25 mouse cellular contexts compared by ENCODE assay signal in the genomic region with DNA sequence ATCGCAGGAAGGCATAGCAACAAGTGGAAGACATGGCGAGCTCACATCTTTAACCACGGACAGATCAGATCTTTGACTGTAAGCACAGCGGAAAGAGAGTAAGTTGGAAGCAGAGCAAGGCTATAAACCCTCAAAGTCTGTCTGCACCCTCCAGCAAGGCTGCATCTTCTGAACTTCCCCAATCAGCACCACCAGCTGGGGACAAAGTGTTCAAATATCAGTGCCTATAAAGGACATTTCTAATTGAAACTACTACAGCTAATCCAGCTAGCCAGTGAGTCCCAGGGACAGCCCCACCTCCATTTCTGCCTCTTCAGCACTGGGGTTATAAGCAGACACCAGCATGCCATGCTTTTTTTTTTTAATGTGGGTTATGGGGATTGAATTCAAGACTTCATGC. TPM values are rescaled to one million over a fixed set of nuclear protein-coding genes. Genes with fewer than 3 reads are reported as not detected.
"Had no signal": no experiment of that assay in that cellular context is flagged by ENCODE, and none has a peak within 500 bp of the region (broad histone marks: within the 10 kb centered on the region; RNA-seq: fewer than 3 reads in every experiment).

No protein-coding gene starts in this region.

- H3K27ac ChIP-seq: kidney, postnatal 0 days; left cerebral cortex, adult 2 months; limb, embryonic 10.5 days; limb, embryonic 13.5 days; liver, embryonic 13.5 days; midbrain, embryonic 10.5 days; midbrain, embryonic 13.5 days; neural tube, embryonic 13.5 days; stomach, embryonic 15.5 days had no signal

- H3K4me1 ChIP-seq: limb, embryonic 10.5 days; limb, embryonic 13.5 days; midbrain, embryonic 10.5 days; midbrain, embryonic 13.5 days had no signal

- ATAC-seq: intestine, embryonic 16.5 days; lung, postnatal 0 days; midbrain, embryonic 13.5 days; midbrain, embryonic 16.5 days had no signal

- H3K4me3 ChIP-seq: left cerebral cortex, adult 2 months; limb, embryonic 10.5 days; limb, embryonic 13.5 days; liver, embryonic 13.5 days; megakaryocyte, embryonic 14.5 days; midbrain, embryonic 10.5 days; midbrain, embryonic 13.5 days; myocyte; neural tube, embryonic 13.5 days; stomach, embryonic 15.5 days had no signal

- DNase-seq: kidney, adult 18-20 months; kidney, postnatal 36 days; layer of hippocampus, postnatal 36 days; liver; liver, embryonic 13.5 days; lung, embryonic 14.5 days; retina, postnatal 1 day; right cerebral cortex, postnatal 25 days; thymus, postnatal 25 days had no signal

- H3K9me3 ChIP-seq: limb, embryonic 10.5 days; limb, embryonic 13.5 days; liver, embryonic 13.5 days; midbrain, embryonic 10.5 days; midbrain, embryonic 13.5 days; neural tube, embryonic 13.5 days; stomach, embryonic 15.5 days had no signal

- H3K4me2 ChIP-seq: limb, embryonic 13.5 days; liver, embryonic 13.5 days; lung, embryonic 14.5 days; midbrain, embryonic 13.5 days; neural tube, embryonic 13.5 days; stomach, embryonic 15.5 days had no signal

- H3K9ac ChIP-seq: limb, embryonic 13.5 days; liver, embryonic 13.5 days; lung, embryonic 14.5 days; midbrain, embryonic 13.5 days; neural tube, embryonic 13.5 days; stomach, embryonic 15.5 days had no signal

- H3K27me3 ChIP-seq: limb, embryonic 13.5 days; liver, embryonic 13.5 days; midbrain, embryonic 13.5 days; neural tube, embryonic 13.5 days; stomach, embryonic 15.5 days had no signal

- H3K36me3 ChIP-seq: limb, embryonic 10.5 days; liver, embryonic 13.5 days; stomach, embryonic 15.5 days had no signal

RNA-seq across cellular contexts. Expression of a gene that starts 32.5 kb away (rescaled TPM):
- total RNA-seq: layer of hippocampus, postnatal 10 days had no signal

RNA-seq across cellular contexts. Expression of a gene that starts 57.1 kb away (rescaled TPM):
- total RNA-seq: layer of hippocampus, postnatal 36 days; left cerebral cortex, adult 2 months; monocyte, adult 5-6 weeks; neutrophil, adult 5-6 weeks had no signal
